Mouse (Mus musculus) cerebral cortex, adult 2 months (tissue): ENCODE results near the gene Fastkd1.

Experiments
- WGBS: fragments of 180-500 bp; shearing (Covaris S2); methylation state at CpG from one replicate; pipeline ENCODE4 v1.1.7; 2018; 5-methylcytosine and 5-hydroxymethylcytosine counted together

Fastkd1 gene

GRCm38 (mm10) chr2:69669853-69670252 lies 43.5 kb downstream of the Fastkd1 start, which contains the start of gene Klhl41:
Gene Klhl41, plus strand, starts transcription at chr2:69670120.
- 57% methylated on average over 9 of the region's 9 CpGs for WGBS

- WGBS: 68% methylated on average over 6 of the region's 6 CpGs
Observed at GRCm38 (mm10) chr2:69668414-69668813, 44.9 kb downstream of the Fastkd1 start.

GRCm38 (mm10) chr2:69667656-69668055 lies 45.7 kb downstream of the Fastkd1 start:
- WGBS: 94% methylated on average over 4 of the region's 4 CpGs

GRCm38 (mm10) chr2:69663827-69664476 lies 49.4 kb downstream of the Fastkd1 start:
- WGBS: 86% methylated on average over 13 of the region's 13 CpGs

- WGBS: 94% methylated on average over 4 of the region's 4 CpGs
Observed at GRCm38 (mm10) chr2:69659326-69659725, 54.0 kb downstream of the Fastkd1 start.

GRCm38 (mm10) chr2:69649716-69650115 lies 63.6 kb downstream of the Fastkd1 start:
- WGBS: 91% methylated on average over 5 of the region's 5 CpGs

- WGBS: 3% methylated on average over 43 of the region's 43 CpGs
Observed at GRCm38 (mm10) chr2:69646726-69647490, 66.4 kb downstream of the Fastkd1 start, which contains the start of gene Bbs5. Gene Bbs5, plus strand, starts transcription at chr2:69647171.

- WGBS: 94% methylated on average over 11 of the region's 11 CpGs
Observed at GRCm38 (mm10) chr2:69644968-69645617, 68.2 kb downstream of the Fastkd1 start.

GRCm38 (mm10) chr2:69640100-69640499 lies 73.2 kb downstream of the Fastkd1 start:
- WGBS: 55% methylated on average over 10 of the region's 10 CpGs

GRCm38 (mm10) chr2:69637989-69638388 lies 75.3 kb downstream of the Fastkd1 start:
- 80% methylated on average over 7 of the region's 7 CpGs for WGBS
